Mouse (Mus musculus) embryo, embryonic 10 days (tissue): Measurements from ENCODE around the gene Nudt21.

Experiments used
- DNase-seq: peaks from one replicate; pipeline ENCODE4 v3.0.0-alpha.2; 2015; ENCODE audit warnings: low spot score

Gene Nudt21

DNA sequence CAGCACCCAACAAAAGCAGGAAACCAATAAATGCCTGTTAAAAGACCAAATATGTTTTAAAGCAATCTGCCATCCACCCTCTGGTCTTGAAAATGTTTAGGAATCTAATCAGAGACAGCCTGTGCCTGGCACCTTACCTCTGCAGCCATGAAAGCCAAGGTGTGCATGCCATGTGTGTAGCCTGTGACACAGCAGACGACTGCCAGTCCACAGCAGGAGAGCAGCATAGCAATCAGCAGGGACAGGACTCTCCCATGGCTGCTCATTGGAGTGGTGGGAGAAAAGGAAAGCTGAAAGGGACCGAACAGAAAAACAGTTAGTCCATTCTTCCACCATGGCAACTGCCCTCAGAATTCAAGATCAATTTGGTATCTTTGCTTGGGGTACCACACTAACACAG lies 37.9 kb downstream of the Nudt21 start:
- DNase-seq: no peak

DNA sequence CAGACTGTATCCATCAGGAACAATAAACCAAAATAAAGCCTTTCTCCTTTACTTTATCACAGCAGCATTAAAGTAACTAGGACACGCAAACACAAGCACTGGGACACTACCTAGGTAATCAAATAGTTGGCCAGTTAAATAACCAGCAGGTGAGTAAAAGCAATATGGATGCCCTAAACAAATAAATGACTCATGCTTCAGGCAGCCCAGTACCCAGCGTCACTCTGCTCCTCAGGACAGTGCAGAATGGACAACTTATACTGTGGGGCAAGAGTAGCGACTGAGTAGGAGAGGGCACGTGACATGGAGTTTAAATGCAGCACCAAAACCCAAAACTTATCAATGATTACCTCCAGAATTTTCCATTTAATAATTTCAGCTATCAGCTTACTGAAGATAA lies 47.1 kb downstream of the Nudt21 start:
- DNase-seq: no peak

DNA sequence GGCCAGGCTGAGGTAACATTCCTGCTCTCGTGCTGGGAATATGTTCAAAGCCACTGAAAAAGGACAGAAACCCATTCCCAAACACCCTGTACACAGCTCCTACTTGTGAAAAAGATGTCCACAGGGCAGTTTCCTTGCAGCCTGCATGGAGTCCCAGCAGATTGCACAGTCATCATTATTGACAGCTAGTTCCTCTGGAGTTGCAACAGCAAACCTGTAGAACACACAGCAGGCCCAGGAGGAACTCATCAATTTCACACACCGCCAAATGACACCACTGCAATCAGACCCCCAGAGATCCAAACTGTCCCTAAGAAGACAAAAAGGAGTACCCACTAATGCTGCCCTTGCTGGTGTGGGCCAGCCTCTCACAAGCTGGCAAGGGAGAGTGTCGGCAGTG lies 52.1 kb downstream of the Nudt21 start:
- no peak for DNase-seq

DNA sequence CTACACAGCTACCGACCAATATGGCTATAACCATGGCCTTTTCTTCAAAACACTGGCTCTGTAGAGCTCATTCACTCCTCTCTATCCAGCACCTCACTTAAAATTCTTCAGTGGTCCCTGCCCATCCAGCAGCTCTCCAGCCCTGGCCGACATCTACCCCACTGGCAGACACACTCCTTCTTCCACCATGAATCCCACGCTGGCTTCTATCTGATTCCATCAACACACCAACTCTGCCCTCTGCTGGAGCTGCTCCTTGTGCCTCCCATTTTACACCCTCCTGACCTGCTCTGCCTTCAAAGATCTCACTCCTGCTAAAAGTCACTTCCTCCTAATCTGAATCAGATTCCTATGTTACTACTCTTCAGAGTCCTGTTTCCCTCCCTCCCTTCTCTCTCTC lies 53.0 kb downstream of the Nudt21 start:
- no peak for DNase-seq

DNA sequence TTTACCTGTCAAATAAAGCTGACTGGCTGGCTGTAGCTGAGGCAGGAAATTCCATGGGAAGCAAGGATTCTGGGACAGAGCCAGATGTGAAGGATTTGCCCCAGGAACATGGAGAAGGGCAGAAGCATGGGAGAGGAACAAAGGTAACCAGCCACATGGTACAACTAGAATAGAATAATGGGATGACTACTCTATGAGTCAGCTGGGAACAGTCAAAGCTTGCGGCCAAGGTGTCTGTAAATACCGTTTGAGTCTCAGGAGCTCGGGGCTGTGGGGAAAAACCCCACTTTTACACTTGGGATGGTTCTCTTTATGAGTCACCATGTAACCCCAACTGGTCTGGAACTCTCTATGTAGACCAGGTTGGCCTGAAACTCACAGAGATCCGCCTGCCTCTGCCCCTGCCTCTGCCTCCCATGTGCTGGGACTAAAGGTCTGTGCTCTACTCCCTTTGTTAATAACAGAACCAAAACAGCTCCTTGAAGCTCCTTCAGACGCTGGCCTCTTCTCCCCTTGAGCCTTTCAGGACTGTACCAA lies 55.1 kb downstream of the Nudt21 start:
- no peak for DNase-seq

DNA sequence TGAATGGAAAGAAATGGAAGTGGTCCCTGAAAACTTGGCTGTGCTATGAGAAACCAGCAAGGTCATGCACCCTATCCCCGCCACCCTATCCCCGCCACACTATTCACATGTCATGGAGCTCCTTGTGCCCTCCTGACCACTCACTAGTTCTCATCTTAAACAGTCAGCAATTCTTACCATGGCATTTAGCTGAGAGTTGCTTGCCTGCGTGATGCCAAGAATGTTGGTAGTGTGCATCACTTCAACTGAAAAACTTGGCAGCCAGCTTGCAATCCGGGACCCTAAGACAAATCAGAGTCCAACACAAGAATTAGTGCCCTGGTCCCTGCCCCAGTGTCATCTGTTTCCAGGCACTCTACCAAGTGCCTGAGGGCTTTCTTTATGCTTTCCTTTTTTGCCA lies 56.7 kb downstream of the Nudt21 start:
- no peak for DNase-seq

DNA sequence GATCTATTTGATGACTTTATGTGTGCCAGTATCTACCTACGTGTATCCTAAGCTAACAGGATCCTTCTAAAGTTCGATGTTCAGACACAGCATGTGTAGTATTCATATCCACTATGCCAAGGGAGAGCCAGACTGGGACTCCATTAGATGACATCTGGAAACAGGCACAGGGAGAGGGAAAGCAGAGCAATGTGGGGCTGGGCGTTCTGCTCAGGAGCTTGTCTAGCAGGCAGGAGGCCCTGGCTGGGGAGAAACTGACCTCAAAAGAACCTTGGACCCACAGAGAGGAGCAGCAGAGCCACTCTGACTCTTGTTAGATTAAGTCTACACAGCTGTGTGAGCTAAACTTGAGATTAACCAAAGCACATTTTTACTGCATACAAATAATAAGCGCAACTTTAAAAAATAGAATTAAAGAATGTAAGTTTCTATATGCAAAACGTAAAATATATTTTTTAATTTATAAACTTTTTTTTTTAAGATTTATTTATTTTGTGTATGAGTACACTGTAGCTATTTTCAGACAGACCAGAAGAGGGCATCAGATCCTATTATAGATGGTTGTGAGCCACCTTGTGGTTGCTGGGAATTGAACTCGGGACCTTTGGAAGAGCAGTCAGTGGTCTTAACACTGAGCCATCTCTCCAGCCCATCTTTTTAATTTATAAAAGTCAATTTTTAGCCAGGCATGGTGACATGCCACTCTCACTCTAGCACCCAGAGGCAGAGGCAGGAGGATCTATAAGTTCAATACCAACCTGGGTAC lies 60.2 kb downstream of the Nudt21 start:
- DNase-seq: no peak

DNA sequence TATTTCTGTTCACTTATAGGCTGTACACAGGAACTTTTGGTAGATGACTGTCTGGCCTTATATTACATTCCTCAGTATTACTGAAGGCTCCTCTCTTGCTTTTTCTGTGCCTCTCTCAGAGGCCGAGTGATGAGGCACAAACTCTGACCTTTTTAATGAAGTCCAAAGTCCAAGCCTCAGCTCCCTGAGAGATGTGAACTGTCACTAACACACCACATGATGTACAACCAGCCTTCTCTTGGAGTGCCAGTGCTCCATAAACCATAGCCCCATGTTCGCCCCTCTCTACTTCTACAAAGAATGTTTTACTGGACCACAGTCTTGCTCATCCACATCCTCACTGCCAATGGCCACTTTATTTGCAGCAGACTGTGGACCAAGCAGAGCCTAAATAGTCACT lies 61.5 kb downstream of the Nudt21 start:
- no peak for DNase-seq

DNA sequence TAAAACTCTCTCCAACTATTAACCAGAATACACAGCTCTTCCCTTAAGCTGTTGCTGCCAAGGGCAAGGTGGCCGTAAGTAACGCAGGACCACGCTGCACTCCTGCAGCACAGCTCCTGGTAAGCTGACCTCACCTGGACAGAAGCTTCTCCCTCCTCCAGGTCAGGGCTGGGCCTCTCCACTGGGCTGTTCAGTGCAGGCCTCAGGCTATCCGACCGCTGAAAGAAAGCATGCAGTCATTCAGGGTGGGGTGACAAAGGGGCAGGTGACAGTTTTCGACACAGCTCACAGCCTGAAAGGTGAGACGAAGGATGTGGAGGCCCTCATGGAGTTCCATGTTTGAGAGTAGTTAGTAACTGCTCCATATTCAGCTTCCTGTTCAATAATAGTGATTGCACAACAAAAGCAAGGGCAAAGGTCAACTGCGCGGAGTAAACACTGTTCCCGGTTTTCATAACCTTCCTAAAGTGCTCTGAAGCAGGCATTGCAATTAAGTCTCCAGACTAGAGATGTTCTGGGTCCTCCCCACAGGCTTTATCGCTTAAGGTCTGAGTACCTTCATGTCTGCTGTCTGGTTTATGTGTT lies 62.1 kb downstream of the Nudt21 start:
- no peak for DNase-seq

DNA sequence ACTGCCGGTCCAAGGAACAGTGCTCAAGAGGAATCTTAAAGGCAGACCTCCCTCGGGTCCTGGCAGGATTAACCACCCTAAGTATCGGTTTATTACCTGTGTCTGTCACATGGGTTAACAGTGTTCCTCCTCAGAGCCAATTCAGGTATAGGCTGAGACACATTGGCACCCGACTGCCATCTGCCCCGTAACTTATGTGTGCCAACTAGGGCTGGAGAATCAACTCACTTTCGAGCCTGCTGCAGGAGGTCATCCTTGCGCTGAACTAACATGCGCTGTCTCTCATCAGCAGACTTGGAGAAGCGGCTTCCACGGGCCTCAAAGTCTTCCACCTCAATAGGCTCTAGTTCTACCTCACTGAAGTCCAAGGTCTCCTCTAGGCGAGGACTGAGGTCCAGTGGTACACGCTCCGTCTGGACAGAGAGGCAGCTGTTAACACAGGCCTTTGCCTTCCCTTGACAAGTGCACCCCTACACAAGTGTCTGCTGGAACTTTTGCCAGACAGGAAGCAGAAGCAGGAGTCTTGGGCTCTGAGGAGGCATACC lies 62.9 kb downstream of the Nudt21 start:
- DNase-seq: no peak

DNA sequence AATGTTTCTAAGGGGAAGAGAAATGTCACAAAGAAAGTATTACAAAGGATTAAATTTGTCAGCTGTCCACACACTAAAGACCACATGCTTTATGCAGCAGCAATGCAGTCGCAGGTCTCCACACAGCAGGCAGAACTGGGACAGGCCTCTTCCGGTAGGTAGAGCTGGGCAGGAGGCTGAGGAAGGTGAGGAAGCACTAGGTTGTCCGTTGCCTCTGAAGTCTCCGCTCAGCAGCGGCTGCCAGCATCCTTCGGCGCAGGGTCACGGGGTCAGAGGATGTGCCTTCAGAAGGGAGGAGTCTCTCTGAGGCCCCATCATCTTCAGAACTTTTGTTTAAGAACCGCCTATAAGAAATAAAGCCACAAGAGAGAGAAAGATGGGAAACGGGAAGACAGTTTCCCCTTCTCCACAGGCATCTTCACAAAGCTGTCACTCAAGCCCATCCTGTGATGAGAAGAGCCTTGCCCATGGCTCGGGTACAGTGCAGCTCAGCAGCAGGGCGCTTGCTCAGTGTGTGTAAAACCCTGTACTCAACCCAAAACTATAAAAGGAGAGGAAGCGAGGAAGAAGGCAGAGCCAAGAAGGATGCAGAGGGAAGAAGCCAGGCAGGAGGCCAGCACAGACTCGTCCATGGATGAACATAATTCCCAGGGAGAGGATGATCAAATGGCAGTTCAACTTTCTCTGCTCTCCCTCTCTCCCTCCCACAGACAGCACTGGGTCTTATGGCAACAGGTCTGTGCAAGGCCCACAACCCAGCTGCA lies 63.7 kb downstream of the Nudt21 start:
- DNase-seq: no peak

DNA sequence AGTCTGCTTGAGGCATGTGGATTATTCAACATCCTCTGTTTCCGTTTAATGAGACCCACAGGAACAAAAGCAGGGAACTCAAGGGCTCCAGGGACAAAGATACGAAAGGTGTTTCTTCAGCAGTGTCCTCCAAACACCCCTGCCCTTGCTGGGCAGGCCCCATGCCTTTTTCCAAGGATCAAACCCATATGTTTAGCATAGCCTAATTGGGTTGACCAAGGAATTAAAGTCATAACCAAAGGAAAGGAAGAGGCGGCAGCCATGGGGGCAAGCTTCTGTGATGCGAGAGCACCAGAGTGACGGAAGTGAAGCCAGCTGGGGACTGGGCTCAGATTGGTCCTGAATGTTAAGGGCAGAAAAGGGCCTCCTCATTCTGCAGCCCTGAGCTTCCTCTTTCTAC lies 64.6 kb downstream of the Nudt21 start:
- no peak for DNase-seq

DNA sequence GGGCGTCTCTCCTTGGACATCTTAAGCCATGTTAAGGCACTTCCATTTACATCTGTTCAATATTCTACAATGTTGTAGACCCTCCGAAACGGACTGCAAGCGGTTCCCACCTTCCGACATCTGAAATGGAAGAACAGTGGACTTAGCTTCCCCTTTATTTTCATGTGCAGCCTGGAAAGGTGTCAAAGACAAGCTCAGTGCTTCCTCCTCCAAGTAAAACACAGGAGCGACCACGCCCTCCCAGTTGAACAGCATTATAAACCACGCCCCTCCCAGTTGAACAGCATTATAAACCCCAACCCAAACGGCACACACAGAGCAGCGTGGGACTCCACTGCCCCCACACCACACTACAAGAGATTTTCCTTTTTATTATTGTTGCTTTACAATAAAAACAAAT lies 65.4 kb downstream of the Nudt21 start:
- no peak for DNase-seq

DNA sequence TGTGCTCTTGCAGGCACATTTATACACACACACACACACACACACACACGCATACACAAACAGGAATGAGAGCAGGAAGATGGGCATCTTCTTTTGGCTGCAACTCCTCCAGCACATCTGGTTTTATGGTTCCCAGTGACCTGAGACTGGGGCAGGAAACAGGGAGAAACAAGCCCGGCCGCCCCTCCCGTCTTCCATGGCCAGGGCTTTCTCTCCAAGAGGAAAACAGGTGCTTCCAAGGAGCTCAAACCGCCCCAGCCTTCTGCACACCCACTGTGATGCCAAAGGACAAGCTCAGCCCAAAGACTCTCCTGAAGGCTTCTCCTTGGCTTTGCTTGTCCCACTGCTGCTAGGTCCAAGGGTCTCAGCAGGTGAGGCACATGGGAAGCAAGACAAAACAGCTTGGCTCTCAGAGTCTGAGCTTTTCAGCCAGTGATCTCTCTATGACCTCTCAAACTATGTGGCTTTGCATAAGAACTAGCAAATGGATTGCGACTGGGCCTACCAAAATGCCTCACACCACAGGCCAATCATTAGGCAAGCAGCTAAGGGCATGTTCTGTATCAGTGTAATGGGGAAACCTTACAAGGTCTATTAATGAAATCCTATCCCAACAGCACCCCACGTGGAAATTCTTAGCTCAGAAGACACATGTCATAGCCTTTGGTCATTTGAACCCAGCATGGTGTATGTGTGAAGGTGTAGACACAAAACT lies 67.0 kb downstream of the Nudt21 start:
- no peak for DNase-seq

DNA sequence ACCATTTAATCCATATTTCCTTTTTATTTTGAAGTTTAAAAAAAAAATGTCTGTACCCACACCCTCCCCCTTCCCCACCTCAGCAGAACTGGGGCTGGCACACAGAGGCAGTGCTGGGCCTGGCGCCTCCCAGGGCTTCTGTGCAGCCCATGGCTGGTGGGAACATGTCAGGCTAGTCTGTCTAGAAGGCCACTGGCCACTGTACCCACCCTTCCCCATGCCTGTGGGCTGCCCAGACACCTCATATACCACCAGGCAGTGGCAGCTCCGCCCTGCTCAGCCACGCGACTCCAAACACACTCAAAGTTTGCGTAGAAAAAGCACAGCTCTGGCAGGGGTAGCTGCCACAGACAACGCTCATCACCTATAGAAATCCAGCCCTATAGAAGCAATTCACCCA lies 68.5 kb downstream of the Nudt21 start:
- no peak for DNase-seq
